Mouse (Mus musculus): ENCODE results near the gene Zdhhc21. TPM values are rescaled to one million over a fixed set of nuclear protein-coding genes. Genes with fewer than 3 reads are reported as not detected.

The Zdhhc21 gene
- polyA plus RNA-seq (2012; rRNA removed): 2.4 and 2.5 TPM in 2 replicates

DNA sequence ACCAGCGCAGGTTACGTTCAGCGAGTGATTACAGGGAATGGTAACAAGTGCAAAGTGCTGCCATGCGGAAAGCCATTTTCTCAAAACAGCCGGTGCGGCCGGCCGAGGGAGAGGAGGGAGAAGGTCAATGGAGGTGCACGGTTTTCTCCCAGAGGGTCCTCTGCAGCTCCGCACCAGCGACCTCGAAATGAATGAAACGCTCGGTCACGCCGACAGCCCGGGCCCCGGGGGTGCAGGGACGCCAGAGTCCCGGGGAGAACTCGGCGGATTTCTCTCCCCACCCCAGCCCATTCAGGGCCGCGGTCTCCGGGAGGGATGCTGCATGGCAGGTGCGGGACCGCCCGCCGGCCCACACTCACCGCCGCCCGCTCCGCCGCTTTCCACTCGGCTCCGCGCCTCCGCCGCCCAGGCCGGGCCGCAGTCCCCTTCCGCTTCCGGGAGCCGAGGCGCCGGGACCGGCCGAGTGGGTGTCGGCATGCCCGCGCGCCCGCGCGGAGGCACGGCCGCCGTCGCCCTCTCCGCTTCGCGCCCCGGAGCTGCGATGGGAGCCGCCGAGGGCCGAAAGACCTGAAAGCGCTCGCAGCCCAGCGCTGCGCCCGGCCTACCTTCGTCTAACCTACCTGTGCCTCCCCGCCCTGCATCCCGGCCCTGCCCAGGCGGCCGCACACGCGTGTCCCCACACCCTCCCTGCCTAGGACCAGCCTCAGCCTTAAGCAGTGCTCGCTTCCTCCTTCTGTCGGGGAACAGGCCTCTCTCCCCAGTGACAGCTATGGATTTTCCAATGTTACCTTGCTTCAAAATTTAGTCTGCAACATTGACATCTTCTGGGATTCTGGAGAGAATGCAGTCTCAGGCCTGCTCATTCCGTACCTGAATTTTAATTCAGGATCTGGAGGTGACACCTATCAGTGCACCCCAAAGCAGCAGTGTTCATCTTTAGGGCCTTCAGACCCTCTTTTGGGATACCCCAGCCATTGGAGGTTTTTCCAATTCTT lies at the start of gene Zdhhc21:
Gene Zdhhc21, minus strand, starts transcription at position 828 of the 995 bp plus-strand sequence.
- TF ChIP-seq CTCF (IDR thresholded peaks at IDR 0.05; ENCODE audit: extremely low read depth, insufficient read depth, insufficient read length, insufficient replicate concordance) (no peak), POLR2A (IDR thresholded peaks at IDR 0.05; ENCODE audit: low read depth, low read length) (peak; percentile 5; the same call in 1 of the 2 replicates)
- no peaks in the 10 kb centered on the region for H3K36me3 ChIP-seq (ENCODE audit: control insufficient read depth, insufficient read depth, low read length)
- H3K4me3 ChIP-seq (ENCODE audit: extremely low read depth, insufficient read depth, insufficient read length): peak within 1 kb of the TSS; percentile 80
- peak; percentile 32 to 72 for DNase-seq (ENCODE audit: low read depth in 1 of 2, low spot score in 2 of 2)
- WGBS: 2% methylated on average over 82 of the region's 82 CpGs
- peak within 1 kb of the TSS; percentile 66; the same call in 1 of the 2 replicates for H3K27ac ChIP-seq (ENCODE audit: insufficient read depth, low read length)
- H3K27me3 ChIP-seq (ENCODE audit: control insufficient read depth, insufficient read depth, low read length): 0 out of 2 replicates have a peak, but pooled peaks cover 2% of the 10 kb centered on the region
- H3K4me1 ChIP-seq (ENCODE audit: control insufficient read depth, insufficient read depth, insufficient read length): no peaks in the 10 kb centered on the region; the same call in none of the 2 replicates

DNA sequence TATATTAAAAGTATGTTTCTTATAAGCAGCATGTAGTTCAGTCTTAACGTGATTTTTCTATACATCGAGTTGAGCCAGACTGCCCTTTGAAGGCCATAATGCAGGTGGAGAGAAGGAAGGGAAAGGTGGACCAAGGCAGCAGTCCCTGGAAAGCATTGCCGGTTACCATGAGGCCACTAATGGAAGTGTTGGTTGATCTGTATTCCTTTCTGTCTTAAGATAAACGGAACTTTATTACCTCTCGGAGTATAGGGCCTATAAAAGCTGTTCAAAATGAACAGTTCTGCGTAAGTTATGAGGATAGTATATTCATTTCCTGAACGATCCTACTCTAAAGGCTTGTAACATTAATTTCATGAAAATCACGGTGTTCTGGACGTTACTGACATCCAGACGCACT lies 35.5 kb upstream of the Zdhhc21 start:
- no peak overlapping the region for H3K27ac ChIP-seq (ENCODE audit: insufficient read depth, low read length)
- H3K4me3 ChIP-seq (ENCODE audit: extremely low read depth, insufficient read depth, insufficient read length): no peak overlapping the region
- H3K27me3 ChIP-seq (ENCODE audit: control insufficient read depth, insufficient read depth, low read length): no peaks in the 10 kb centered on the region
- 89% methylated on average over 10 of the region's 10 CpGs for WGBS
- H3K4me1 ChIP-seq (ENCODE audit: control insufficient read depth, insufficient read depth, insufficient read length): no peaks in the 10 kb centered on the region
- no peak for DNase-seq (ENCODE audit: low read depth in 1 of 2, low spot score in 2 of 2)
- no peaks in the 10 kb centered on the region for H3K36me3 ChIP-seq (ENCODE audit: control insufficient read depth, insufficient read depth, low read length)
- TF ChIP-seq POLR2A (IDR thresholded peaks at IDR 0.05; ENCODE audit: low read depth, low read length) (no peak), CTCF (IDR thresholded peaks at IDR 0.05; ENCODE audit: extremely low read depth, insufficient read depth, insufficient read length, insufficient replicate concordance) (no peak)

GRCm38 (mm10) chr4:82892247-82892646 lies 32.5 kb upstream of the Zdhhc21 start:
- no peak for TF ChIP-seq CTCF (IDR thresholded peaks at IDR 0.05; ENCODE audit: extremely low read depth, insufficient read depth, insufficient read length, insufficient replicate concordance)
- no peaks in the 10 kb centered on the region for H3K4me1 ChIP-seq (ENCODE audit: control insufficient read depth, insufficient read depth, insufficient read length)
- WGBS: 63% methylated on average over 5 of the region's 5 CpGs
- no peaks in the 10 kb centered on the region for H3K36me3 ChIP-seq (ENCODE audit: control insufficient read depth, insufficient read depth, low read length)
- no peak overlapping the region for H3K27ac ChIP-seq (ENCODE audit: insufficient read depth, low read length)
- H3K27me3 ChIP-seq (ENCODE audit: control insufficient read depth, insufficient read depth, low read length): no peaks in the 10 kb centered on the region
- DNase-seq (ENCODE audit: low read depth in 1 of 2, low spot score in 2 of 2): no peak
- H3K4me3 ChIP-seq (ENCODE audit: extremely low read depth, insufficient read depth, insufficient read length): no peak overlapping the region

GRCm38 (mm10) chr4:82891566-82891965 lies 31.8 kb upstream of the Zdhhc21 start:
- Histone ChIP-seq H3K27me3 (ENCODE audit: control insufficient read depth, insufficient read depth, low read length) (no peaks in the 10 kb centered on the region), H3K4me3 (ENCODE audit: extremely low read depth, insufficient read depth, insufficient read length) (no peak overlapping the region), H3K4me1 (ENCODE audit: control insufficient read depth, insufficient read depth, insufficient read length) (no peaks in the 10 kb centered on the region), H3K27ac (ENCODE audit: insufficient read depth, low read length) (no peak overlapping the region), H3K36me3 (ENCODE audit: control insufficient read depth, insufficient read depth, low read length) (no peaks in the 10 kb centered on the region)
- WGBS: 83% methylated on average over 2 of the region's 2 CpGs
- TF ChIP-seq CTCF (IDR thresholded peaks at IDR 0.05; ENCODE audit: extremely low read depth, insufficient read depth, insufficient read length, insufficient replicate concordance) (no peak), POLR2A (IDR thresholded peaks at IDR 0.05; ENCODE audit: low read depth, low read length) (no peak)
- no peak for DNase-seq (ENCODE audit: low read depth in 1 of 2, low spot score in 2 of 2)

- Histone ChIP-seq H3K36me3 (ENCODE audit: control insufficient read depth, insufficient read depth, low read length) (no peaks in the 10 kb centered on the region), H3K27me3 (ENCODE audit: control insufficient read depth, insufficient read depth, low read length) (no peaks in the 10 kb centered on the region), H3K27ac (ENCODE audit: insufficient read depth, low read length) (no peak overlapping the region), H3K4me1 (ENCODE audit: control insufficient read depth, insufficient read depth, insufficient read length) (no peaks in the 10 kb centered on the region), H3K4me3 (ENCODE audit: extremely low read depth, insufficient read depth, insufficient read length) (no peak overlapping the region)
- 90% methylated on average over 7 of the region's 7 CpGs for WGBS
- no peak for DNase-seq (ENCODE audit: low read depth in 1 of 2, low spot score in 2 of 2)
- no peak for TF ChIP-seq POLR2A (IDR thresholded peaks at IDR 0.05; ENCODE audit: low read depth, low read length)
Observed at GRCm38 (mm10) chr4:82891049-82891448, 31.3 kb upstream of the Zdhhc21 start.

- H3K36me3 ChIP-seq (ENCODE audit: control insufficient read depth, insufficient read depth, low read length): no peaks in the 10 kb centered on the region
- H3K4me3 ChIP-seq (ENCODE audit: extremely low read depth, insufficient read depth, insufficient read length): no peak overlapping the region
- H3K27me3 ChIP-seq (ENCODE audit: control insufficient read depth, insufficient read depth, low read length): no peaks in the 10 kb centered on the region
- H3K4me1 ChIP-seq (ENCODE audit: control insufficient read depth, insufficient read depth, insufficient read length): no peaks in the 10 kb centered on the region
- TF ChIP-seq CTCF (IDR thresholded peaks at IDR 0.05; ENCODE audit: extremely low read depth, insufficient read depth, insufficient read length, insufficient replicate concordance): no peak
- no peak for TF ChIP-seq POLR2A (IDR thresholded peaks at IDR 0.05; ENCODE audit: low read depth, low read length)
- DNase-seq (ENCODE audit: low read depth in 1 of 2, low spot score in 2 of 2): no peak
- no peak overlapping the region for H3K27ac ChIP-seq (ENCODE audit: insufficient read depth, low read length)
- 91% methylated on average over 4 of the region's 4 CpGs for WGBS
Observed at GRCm38 (mm10) chr4:82890585-82890984, 30.8 kb upstream of the Zdhhc21 start.

- Histone ChIP-seq H3K27ac (ENCODE audit: insufficient read depth, low read length) (no peak overlapping the region), H3K4me1 (ENCODE audit: control insufficient read depth, insufficient read depth, insufficient read length) (no peaks in the 10 kb centered on the region), H3K4me3 (ENCODE audit: extremely low read depth, insufficient read depth, insufficient read length) (no peak overlapping the region), H3K36me3 (ENCODE audit: control insufficient read depth, insufficient read depth, low read length) (no peaks in the 10 kb centered on the region), H3K27me3 (ENCODE audit: control insufficient read depth, insufficient read depth, low read length) (no peaks in the 10 kb centered on the region)
- TF ChIP-seq POLR2A (IDR thresholded peaks at IDR 0.05; ENCODE audit: low read depth, low read length) (no peak), CTCF (IDR thresholded peaks at IDR 0.05; ENCODE audit: extremely low read depth, insufficient read depth, insufficient read length, insufficient replicate concordance) (no peak)
- WGBS: 80% methylated on average over 2 of the region's 2 CpGs
- DNase-seq (ENCODE audit: low read depth in 1 of 2, low spot score in 2 of 2): no peak
Observed at GRCm38 (mm10) chr4:82886148-82886547, 26.4 kb upstream of the Zdhhc21 start.

Data from spleen, adult 2 months (tissue).